Mouse (Mus musculus): ENCODE measurements around the gene Abcd4.

DNA sequence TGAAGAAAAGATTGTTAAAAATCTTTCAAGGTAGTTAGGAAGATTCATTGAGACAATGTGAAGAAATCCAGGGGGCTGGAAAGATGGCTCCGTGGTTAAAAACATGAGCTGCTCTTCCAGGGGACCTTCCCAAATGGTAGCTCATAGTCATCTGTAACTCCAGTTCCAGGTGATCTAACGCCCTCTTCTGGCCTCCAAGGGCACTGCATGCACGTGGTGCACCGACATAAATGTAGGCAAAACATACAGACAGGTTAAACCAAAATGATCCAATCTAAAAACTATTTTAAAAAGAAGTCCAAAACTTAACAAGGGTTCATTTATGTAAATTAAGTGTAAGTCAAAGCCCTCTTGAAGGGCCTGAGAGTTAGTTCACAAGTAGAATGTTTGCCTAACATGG, 54.7 kb downstream of the Abcd4 start:
- TF ChIP-seq CTCF (IDR thresholded peaks at IDR 0.05; ENCODE audit: borderline replicate concordance, insufficient read depth, low read depth, low read length), result no peak
- TF ChIP-seq POLR2A (IDR thresholded peaks at IDR 0.05; ENCODE audit: borderline replicate concordance, insufficient read depth, low read length), result no peak

All from cerebellum, adult 2 months (tissue).